Mouse (Mus musculus): ENCODE measurements around the gene Rhox3a.
"Not testable (repeated sequence)": the region's sequence is repeated elsewhere in the genome, so short reads cannot be mapped to it uniquely, and the experiment has no call there.

Gene Rhox3a

GRCm38 (mm10) chrX:37249619-37250018 is at the start of gene Rhox3a:
Gene Rhox3a (plus strand): TSS chrX:37249919.
- DNase-seq (ENCODE audit: low read depth, low spot score): not testable (repeated sequence)

GRCm38 (mm10) chrX:37210941-37211340 is 38.8 kb upstream of the Rhox3a start, which contains the start of gene Gm9:
Gene Gm9 (minus strand): TSS chrX:37211041.
- DNase-seq (ENCODE audit: low read depth, low spot score): no peak

GRCm38 (mm10) chrX:37222158-37222557 is 27.6 kb upstream of the Rhox3a start, which contains the start of gene Rhox1:
Gene Rhox1 (minus strand): TSS chrX:37222258.
- not testable (repeated sequence) for DNase-seq (ENCODE audit: low read depth, low spot score)

GRCm38 (mm10) chrX:37244676-37245075 is 5.0 kb upstream of the Rhox3a start, which contains the start of gene Rhox2a:
Gene Rhox2a (plus strand): TSS chrX:37244976.
- not testable (repeated sequence) for DNase-seq (ENCODE audit: low read depth, low spot score)

GRCm38 (mm10) chrX:37265038-37265437 is 15.3 kb downstream of the Rhox3a start, which contains the start of gene Rhox4a:
Gene Rhox4a (plus strand): TSS chrX:37265338.
- not testable (repeated sequence) for DNase-seq (ENCODE audit: low read depth, low spot score)
